Mouse (Mus musculus) embryonic fibroblast, embryonic 13.5 days (primary cell): ENCODE data around the gene Efna4.

Experiments
- CTCF ChIP-seq: IDR thresholded peaks from 2 replicates; pipeline ENCODE4 v1.5.1; 2011; ENCODE audit warnings: mild to moderate bottlenecking, control low read depth, low read length, moderate library complexity, borderline replicate concordance; ENCODE audit not compliant: insufficient read depth
- POLR2A ChIP-seq: IDR thresholded peaks from 2 replicates; pipeline ENCODE4 v1.6.1; 2011; ENCODE audit warnings: low read depth, mild to moderate bottlenecking, control low read depth, low read length, moderate library complexity

GRCm38 (mm10) chr3:89295685-89296230 is 42.1 kb downstream of the Efna4 start:
- no peak for TF ChIP-seq CTCF
- TF ChIP-seq POLR2A = no peak
